Mouse (Mus musculus) hindbrain, embryonic 10.5 days (tissue): ENCODE results near the gene Sh3bgrl. TPM values are rescaled to one million over a fixed set of nuclear protein-coding genes. Genes with fewer than 3 reads are reported as not detected.
A peak's percentile ranks its signal among the peaks of the same experiment; 100 is the strongest.
"Not testable (repeated sequence)": the region's sequence is repeated elsewhere in the genome, so short reads cannot be mapped to it uniquely, and the experiment has no call there.

Source experiments
- DNase-seq: peaks from one replicate; pipeline ENCODE4 v3.0.0-alpha.2; 2017; ENCODE audit warnings: low spot score
- H3K27ac ChIP-seq: fragments of 300-500 bp; sonication (generic); 2 replicates; pipeline ENCODE4 v1.5.1; 2016; ENCODE audit warnings: mild to moderate bottlenecking, moderate library complexity
- H3K27me3 ChIP-seq: fragments of 300-500 bp; sonication (generic); 2 replicates; pipeline ENCODE4 v1.6.1; 2016; ENCODE audit warnings: mild to moderate bottlenecking; ENCODE audit not compliant: poor library complexity, insufficient read depth, severe bottlenecking
- H3K36me3 ChIP-seq: fragments of 300-500 bp; sonication (generic); 2 replicates; pipeline ENCODE4 v1.6.1; 2016; ENCODE audit warnings: mild to moderate bottlenecking, moderate library complexity
- H3K4me1 ChIP-seq: fragments of 300-500 bp; sonication (generic); replicated peaks from 2 replicates; pipeline ENCODE4 v1.6.1; 2016; ENCODE audit warnings: mild to moderate bottlenecking
- H3K4me3 ChIP-seq: fragments of 300-500 bp; sonication (generic); 2 replicates; pipeline ENCODE4 v1.5.1; 2016; ENCODE audit warnings: mild to moderate bottlenecking, moderate library complexity
- H3K9me3 ChIP-seq: fragments of 300-500 bp; sonication (generic); 2 replicates; pipeline ENCODE4 v1.6.1; 2016; ENCODE audit warnings: mild to moderate bottlenecking, moderate library complexity
- WGBS: fragments of 180-500 bp; shearing (Covaris S2); methylation state at CpG from one replicate; pipeline ENCODE4 v1.1.7; 2016; 5-methylcytosine and 5-hydroxymethylcytosine counted together
- polyA plus RNA-seq: library from polyadenylated mRNA; unstranded; fragments of >200 nt; fragmentation: Nextera tagmentation; extraction: Ambion mirVana; gene quantifications from 2 replicates; pipeline ENCODE4 v1.2.1, GENCODE M21; 2016

The Sh3bgrl gene
- 135 and 146 TPM in 2 replicates for polyA plus RNA-seq

DNA sequence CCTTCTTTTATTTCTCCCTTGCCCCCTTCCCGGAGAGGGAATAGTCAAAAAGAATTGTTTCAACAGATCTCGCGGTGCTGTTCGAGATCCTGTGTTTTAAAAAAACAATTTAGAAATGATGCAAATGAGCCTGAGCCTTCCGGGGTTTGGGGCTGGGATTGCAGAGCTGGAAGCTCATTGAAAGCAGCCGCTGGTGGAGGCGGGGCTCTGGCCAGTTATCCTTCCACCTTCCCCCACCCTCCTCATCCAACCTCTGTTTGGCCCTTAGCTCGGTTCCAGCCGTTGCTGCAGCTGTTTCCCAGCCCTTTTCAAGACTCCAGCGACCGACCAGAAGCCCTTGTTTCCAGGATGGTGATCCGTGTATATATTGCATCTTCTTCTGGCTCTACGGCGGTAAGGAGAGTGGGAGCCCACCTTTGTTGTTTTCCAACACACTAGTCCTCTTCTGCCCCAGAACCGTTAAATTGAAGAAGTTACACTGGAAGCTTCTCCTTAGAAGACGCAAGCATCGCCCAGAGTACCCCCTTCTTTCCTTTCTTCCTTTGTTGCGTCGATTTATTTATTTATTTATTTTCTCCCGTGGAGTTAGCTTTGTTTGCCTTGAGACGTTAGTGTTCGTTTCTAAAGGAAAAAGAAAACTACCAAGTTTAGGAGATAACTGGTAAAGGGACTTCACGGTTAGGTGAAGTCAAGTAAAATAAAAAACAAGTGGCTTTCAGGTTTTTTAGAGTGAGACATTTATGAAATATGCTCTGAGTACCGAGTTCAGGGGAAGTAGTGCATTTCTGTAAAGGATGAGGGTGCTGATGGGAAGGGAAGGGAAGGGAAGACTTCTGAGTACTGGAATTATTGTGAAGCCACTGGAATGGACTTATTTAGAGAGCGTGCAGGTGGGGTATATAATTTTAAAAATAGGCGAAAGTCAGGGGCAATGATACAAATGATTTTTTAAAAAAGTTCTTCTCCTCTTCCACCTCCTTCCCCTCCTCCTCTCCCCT lies at the start of gene Sh3bgrl:
Sh3bgrl (plus strand) TSS at position 121 of the 998 bp plus-strand sequence.
- no peaks in the 10 kb centered on the region for H3K36me3 ChIP-seq
- no peaks in the 10 kb centered on the region for H3K27me3 ChIP-seq
- peak within 1 kb of the TSS; percentile 91 for H3K27ac ChIP-seq
- WGBS: 14% methylated on average over 26 of the region's 26 CpGs
- peak; percentile 76 for DNase-seq
- peak within 1 kb of the TSS; percentile 56 for H3K4me3 ChIP-seq
- no peaks in the 10 kb centered on the region for H3K9me3 ChIP-seq
- H3K4me1 ChIP-seq: no peaks in the 10 kb centered on the region

DNA sequence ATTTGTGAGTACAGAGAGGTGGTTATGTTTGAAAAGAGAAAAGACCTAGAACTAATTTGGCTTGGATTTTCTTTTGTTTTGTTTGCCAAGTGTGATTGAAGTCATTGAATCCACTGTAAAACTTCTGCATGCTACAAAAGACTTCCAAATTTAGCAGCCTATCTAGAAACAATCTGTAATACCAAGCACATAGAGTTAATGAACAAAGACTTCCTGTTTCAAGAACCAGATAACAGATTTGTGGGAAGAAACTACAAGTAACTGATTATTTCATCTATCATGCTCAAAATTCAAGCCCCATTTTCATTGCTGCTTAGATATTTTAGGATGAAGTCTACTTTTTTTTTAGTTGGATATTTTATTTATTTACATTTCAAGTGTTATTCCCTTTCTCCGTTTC lies 47.4 kb upstream of the Sh3bgrl start:
- Histone ChIP-seq H3K4me1 (no peaks in the 10 kb centered on the region), H3K36me3 (no peaks in the 10 kb centered on the region), H3K27me3 (no peaks in the 10 kb centered on the region), H3K27ac (no peak overlapping the region), H3K9me3 (no peaks in the 10 kb centered on the region), H3K4me3 (no peak overlapping the region)
- 56% methylated on average over 1 of the region's 1 CpGs for WGBS
- DNase-seq: no peak

GRCm38 (mm10) chrX:109071719-109072118 lies 23.4 kb upstream of the Sh3bgrl start:
- no peak overlapping the region for H3K27ac ChIP-seq
- H3K36me3 ChIP-seq: no peaks in the 10 kb centered on the region
- H3K4me3 ChIP-seq: no peak overlapping the region
- WGBS: 84% methylated on average over 3 of the region's 3 CpGs
- no peaks in the 10 kb centered on the region for H3K9me3 ChIP-seq
- no peak for DNase-seq
- H3K27me3 ChIP-seq: no peaks in the 10 kb centered on the region
- H3K4me1 ChIP-seq: no peaks in the 10 kb centered on the region

GRCm38 (mm10) chrX:109075716-109076115 lies 19.4 kb upstream of the Sh3bgrl start:
- H3K36me3 ChIP-seq: no peaks in the 10 kb centered on the region
- no peak overlapping the region for H3K27ac ChIP-seq
- no peaks in the 10 kb centered on the region for H3K9me3 ChIP-seq
- no peak overlapping the region for H3K4me3 ChIP-seq
- H3K4me1 ChIP-seq: no peaks in the 10 kb centered on the region
- no peak for DNase-seq
- no peaks in the 10 kb centered on the region for H3K27me3 ChIP-seq
- WGBS: 76% methylated on average over 1 of the region's 1 CpGs

GRCm38 (mm10) chrX:109076355-109076754 lies 18.8 kb upstream of the Sh3bgrl start:
- WGBS: 17% methylated on average over 3 of the region's 3 CpGs
- no peak overlapping the region for H3K27ac ChIP-seq
- H3K4me3 ChIP-seq: no peak overlapping the region
- H3K27me3 ChIP-seq: no peaks in the 10 kb centered on the region
- no peak for DNase-seq
- no peaks in the 10 kb centered on the region for H3K9me3 ChIP-seq
- H3K36me3 ChIP-seq: no peaks in the 10 kb centered on the region
- no peaks in the 10 kb centered on the region for H3K4me1 ChIP-seq

DNA sequence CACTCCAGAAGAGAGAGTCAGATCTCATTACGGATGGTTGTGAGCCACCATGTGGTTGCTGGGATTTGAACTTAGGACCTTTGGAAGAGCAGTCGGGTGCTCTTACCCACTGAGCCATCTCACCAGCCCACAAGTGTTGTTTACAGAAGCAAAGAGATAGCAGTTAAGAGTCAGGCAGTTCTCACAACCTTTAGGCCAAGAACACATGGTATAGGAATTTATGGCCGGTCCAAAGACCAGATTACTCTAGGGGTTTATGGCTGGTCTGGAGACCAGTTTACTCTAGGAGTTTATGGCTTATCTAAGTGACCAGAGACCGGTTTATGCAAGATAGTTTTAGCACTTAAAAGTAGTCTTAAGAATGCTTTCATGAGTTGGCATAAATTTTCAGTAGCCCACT lies 15.8 kb upstream of the Sh3bgrl start:
- H3K9me3 ChIP-seq, H3K27ac ChIP-seq, H3K36me3 ChIP-seq, DNase-seq, H3K4me3 ChIP-seq, H3K27me3 ChIP-seq, H3K4me1 ChIP-seq: not testable (repeated sequence)
- WGBS: 81% methylated on average over 4 of the region's 4 CpGs

DNA sequence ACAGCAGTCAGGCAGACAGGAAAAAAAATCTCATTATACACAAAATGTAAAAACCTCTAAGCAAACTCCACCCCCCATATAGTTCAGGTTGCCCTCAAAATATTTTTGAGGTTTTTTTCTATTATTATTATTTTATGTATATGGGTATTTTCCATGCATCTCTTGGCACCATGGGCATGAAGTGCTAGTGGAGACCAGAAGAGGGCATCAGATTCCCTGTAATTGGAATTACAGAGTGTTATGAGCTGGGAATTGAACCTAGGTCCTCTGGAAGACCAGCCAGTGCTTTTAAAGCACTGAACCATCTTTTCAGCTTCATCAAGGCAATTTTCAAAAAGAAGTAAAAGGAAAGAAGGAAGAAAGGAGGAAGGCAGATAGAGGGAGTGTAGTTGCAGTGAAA lies 8.1 kb upstream of the Sh3bgrl start:
- Histone ChIP-seq H3K9me3 (no peaks in the 10 kb centered on the region), H3K27ac (no peak overlapping the region), H3K4me1 (no peaks in the 10 kb centered on the region), H3K27me3 (no peaks in the 10 kb centered on the region), H3K36me3 (no peaks in the 10 kb centered on the region), H3K4me3 (no peak overlapping the region)
- no peak for DNase-seq

- no peak for DNase-seq
- no peaks in the 10 kb centered on the region for H3K4me1 ChIP-seq
- no peaks in the 10 kb centered on the region for H3K27me3 ChIP-seq
- WGBS: 15% methylated on average over 4 of the region's 4 CpGs
- no peaks in the 10 kb centered on the region for H3K36me3 ChIP-seq
- no peaks in the 10 kb centered on the region for H3K9me3 ChIP-seq
- H3K27ac ChIP-seq: peak overlapping the region; percentile 91
- H3K4me3 ChIP-seq: peak overlapping the region; percentile 56
These were observed 365 bp upstream of the Sh3bgrl start for GRCm38 (mm10) chrX:109094800-109095199.

- H3K9me3 ChIP-seq: no peaks in the 10 kb centered on the region
- no peak overlapping the region for H3K27ac ChIP-seq
- no peak for DNase-seq
- WGBS: 77% methylated on average over 1 of the region's 1 CpGs
- H3K4me1 ChIP-seq: no peaks in the 10 kb centered on the region
- no peaks in the 10 kb centered on the region for H3K36me3 ChIP-seq
- H3K27me3 ChIP-seq: no peaks in the 10 kb centered on the region
- H3K4me3 ChIP-seq: no peak overlapping the region
These were observed 3.3 kb downstream of the Sh3bgrl start for GRCm38 (mm10) chrX:109098511-109098910.

DNA sequence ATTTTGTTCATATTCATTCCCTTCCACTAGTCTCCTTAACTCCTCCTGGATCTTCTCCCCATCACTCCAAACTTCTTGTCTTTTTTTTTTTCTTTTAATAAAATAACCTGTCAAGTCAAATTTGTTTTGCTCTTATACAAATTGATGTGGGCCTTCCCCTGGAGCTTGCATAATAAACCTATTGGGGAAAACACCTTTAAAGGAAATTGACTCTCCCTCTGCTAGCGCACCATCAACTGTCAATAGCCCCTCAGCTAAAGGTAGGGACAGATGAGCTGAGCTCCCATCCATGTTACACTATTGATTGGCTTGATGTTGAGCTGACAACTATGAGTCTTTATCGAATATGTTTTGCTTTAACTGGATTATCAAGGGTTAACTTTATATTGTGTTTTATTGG lies 5.3 kb downstream of the Sh3bgrl start:
- H3K27me3 ChIP-seq: no peaks in the 10 kb centered on the region
- no peak for DNase-seq
- H3K4me3 ChIP-seq: no peak overlapping the region
- 85% methylated on average over 2 of the region's 2 CpGs for WGBS
- H3K9me3 ChIP-seq: no peaks in the 10 kb centered on the region
- H3K27ac ChIP-seq: no peak overlapping the region
- no peaks in the 10 kb centered on the region for H3K4me1 ChIP-seq
- no peaks in the 10 kb centered on the region for H3K36me3 ChIP-seq

DNA sequence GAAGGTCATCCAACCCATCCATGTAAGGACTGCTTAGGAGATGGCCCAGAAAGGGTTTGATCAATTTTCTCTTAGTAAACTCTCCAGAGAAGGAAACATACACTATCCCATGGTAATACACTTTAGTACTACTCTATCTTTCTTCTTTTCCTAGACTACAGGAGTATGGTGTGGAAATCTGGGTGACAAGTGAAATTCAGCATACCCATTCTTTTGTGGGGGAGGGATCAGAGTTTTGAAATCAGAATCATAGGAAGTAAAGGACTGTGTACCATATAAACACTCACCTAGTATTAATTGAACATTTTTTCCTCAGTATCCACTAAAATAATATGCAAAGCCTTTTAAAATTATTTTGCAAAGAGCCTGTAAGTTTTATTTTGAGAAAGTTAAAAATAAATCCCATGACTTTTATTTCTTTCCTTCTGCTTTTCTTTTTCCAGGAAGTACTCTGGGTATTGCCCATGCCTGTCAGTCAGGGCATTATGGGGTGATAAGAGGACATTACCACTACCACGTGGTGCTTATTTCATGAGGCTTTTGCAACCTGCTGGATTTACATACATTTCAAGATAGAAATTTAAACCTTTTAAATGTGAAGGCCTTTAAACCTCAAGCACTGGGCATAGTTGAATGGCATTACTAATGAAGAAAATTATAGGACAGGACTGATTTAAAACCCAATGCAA lies 13.1 kb downstream of the Sh3bgrl start:
- Histone ChIP-seq H3K9me3 (no peaks in the 10 kb centered on the region), H3K4me1 (peaks cover 2% of the 10 kb centered on the region; the same call in 1 of the 2 replicates), H3K4me3 (no peak overlapping the region), H3K27ac (no peak overlapping the region), H3K36me3 (no peaks in the 10 kb centered on the region), H3K27me3 (no peaks in the 10 kb centered on the region)
- 49% methylated on average over 1 of the region's 1 CpGs for WGBS
- DNase-seq: no peak

GRCm38 (mm10) chrX:109112885-109113284 lies 17.7 kb downstream of the Sh3bgrl start:
- no peaks in the 10 kb centered on the region for H3K9me3 ChIP-seq

More at GRCm38 (mm10) chrX:109112885-109113284, 17.7 kb downstream of the Sh3bgrl start:
- Histone ChIP-seq H3K36me3 (no peaks in the 10 kb centered on the region; the same call in 1 of the 2 replicates), H3K4me3 (no peak overlapping the region), H3K27ac (no peak overlapping the region), H3K27me3 (no peaks in the 10 kb centered on the region), H3K4me1 (peaks cover 7% of the 10 kb centered on the region; the same call in 1 of the 2 replicates)
- DNase-seq: no peak
- WGBS: 83% methylated on average over 1 of the region's 1 CpGs
